Mouse (Mus musculus): ENCODE results near the gene Cuzd1.

DNA sequence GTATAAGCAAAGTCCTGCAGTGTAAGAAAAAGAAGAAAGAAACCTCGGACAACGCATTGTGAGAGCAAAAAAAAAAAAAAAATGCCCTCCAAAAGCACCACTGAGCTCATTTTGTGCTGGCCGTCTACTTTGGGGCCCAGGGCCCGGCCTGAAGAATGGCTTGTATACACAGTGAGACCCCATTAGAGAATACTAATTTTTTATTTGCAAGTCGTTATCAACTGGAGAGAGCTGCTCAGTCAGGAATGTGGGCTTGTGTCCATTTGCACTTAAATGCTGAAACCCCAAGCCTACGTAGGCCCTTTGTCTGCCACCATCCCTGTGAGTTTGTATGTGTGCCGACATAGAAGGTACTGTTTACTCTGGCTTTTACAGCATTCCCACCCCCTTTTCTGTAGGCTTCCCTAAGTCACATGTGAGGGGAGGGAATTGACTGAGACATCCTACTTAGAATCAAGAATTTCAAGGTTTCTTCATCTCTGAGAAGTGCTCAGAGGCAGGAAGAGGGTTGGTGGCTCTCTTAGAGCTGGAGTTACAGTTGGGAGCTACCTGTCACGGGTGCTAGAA, 15.5 kb upstream of the Cuzd1 start:
- TF ChIP-seq CTCF (IDR thresholded peaks at IDR 0.05; ENCODE audit: insufficient read depth, low read depth, low read length) (no peak), POLR2A (IDR thresholded peaks at IDR 0.05; ENCODE audit: insufficient read depth, low read depth, low read length) (no peak)
